Mouse (Mus musculus) large intestine, adult 2 months (tissue): ENCODE measurements around the gene Ppm1n. TPM values are rescaled to one million over a fixed set of nuclear protein-coding genes. Genes with fewer than 3 reads are reported as not detected.

ENCODE experiments used
- DNase-seq: peaks from one replicate; pipeline ENCODE4 v3.0.0-alpha.2; 2012; ENCODE audit warnings: low read depth, low spot score
- WGBS: fragments of 180-500 bp; shearing (Covaris S2); methylation state at CpG from one replicate; pipeline ENCODE4 v1.1.7; 2018; 5-methylcytosine and 5-hydroxymethylcytosine counted together
- polyA plus RNA-seq: library from polyadenylated mRNA; depleted of rRNA; stranded (reverse); fragments of >200 nt; gene quantifications from 2 replicates; pipeline ENCODE4 v1.2.3, GENCODE M21; 2012

The Ppm1n gene
- polyA plus RNA-seq, 1 experiment = 0.33 TPM

DNA sequence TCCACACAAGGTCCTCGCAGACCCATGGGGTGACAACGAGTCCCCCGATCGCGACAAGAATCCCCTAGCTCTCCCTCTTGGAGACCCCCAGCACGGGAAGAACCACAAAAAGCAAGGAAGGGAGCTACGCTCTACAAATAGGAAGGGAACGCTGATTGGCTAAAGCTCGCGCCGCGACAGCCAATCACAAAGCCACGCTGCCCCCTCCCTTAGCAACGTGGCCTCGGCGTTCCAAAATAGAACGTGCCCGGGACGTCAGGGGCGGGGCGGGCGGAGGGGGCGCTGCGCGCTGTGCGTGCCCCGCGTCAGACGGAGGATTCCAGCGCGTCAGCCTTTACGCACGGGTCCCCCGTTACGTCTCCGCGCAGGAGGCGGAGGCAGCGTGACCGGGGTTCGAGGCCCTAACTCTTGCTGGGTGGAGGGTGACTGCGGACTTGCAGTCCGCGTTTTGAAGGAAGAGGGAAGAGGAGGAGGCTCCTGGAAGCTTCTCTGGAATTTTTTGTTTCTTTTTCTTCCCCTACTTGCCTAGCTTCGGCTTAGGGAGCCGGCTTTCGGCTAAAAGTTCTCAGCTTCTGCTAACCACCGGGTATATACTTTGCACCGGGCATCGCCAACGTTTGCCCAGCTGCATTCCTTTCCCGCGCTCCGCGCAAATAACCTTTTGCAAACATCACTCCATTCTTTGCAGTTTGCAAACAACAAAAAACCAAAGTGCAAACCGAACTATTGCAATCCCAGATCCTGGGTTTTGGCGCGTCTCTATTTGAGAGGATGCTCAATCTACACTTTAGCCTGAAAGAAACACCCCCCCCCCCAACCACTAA, 28.8 kb upstream of the Ppm1n start:
- peak; percentile 85 for DNase-seq
- under 1% methylated on average over 58 of the region's 58 CpGs for WGBS

DNA sequence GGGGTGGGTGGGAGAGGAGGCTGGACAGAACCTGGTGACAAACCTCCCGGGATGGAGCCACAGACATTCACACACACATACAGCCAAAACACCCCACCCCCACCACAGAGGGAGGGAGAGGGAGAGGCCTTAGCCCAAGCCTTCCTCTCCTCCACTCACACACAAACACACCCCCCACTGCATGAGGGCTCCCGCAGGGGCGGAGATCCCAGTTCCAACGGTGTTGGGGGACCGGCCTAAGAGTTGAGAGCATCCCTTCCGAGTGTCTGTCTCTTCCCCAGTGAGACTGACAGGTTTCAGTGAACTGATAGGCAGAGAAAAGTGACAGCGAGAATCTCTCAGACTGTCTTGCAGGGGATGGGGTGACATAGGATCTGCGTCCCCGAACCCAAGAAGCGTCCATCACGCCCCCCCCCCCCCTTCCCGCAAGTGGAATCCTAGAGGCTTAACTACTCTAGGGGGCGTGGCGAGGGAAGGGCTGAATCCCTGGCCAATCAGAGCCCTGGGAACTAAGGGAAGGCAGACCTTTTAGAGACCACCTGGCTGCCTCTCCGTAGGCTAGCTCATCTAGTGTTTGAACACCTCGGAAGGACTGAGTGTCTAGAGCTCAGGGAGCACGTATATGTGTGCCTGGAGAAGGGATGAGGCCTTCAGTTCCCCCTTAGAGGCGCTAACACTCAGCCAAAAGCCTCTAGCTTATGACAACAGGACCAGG, 28.0 kb upstream of the Ppm1n start:
- peak; percentile 50 for DNase-seq
- WGBS = 2% methylated on average over 18 of the region's 18 CpGs

DNA sequence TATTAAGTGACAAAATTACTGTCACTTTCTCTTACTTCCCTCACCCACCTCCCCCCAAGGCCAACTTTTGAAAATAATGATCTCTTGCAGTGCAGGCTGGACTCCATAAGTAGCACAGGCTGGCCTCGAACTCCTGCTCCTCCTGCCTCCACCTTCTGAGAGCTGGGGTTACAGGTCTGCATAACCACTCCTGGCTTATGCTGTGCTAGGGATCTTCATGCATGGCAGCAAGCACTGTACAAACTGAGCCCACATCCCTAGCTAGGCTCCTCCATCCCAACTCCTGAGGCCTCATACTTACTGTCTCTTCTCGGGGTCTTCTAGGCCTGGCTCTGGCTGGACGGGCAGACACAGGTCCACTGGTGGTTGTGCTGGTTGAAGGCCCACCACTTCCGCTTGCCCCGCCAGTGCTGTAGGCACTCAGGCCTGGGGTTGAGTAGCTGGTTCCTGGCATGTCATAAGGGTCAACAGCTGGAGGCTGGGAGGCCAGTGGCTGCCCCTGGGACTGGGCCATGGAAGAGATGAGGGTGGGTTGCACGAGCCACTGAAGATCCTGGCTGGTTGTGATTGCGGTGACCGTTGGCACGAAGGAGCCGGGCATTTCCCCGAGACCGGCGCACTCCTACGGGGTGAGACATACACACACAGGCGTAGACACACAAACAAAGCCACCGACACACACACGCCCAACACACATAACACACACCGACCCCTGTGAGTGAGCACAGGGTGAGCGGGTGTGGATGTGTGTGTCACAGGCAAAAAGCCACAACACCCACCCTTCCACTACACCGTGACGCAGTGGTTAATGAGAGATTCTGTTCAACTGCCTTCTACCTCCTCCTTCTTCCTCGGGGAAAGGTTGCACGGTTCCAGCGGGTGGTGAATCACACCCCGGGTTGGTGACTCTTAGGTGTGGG, 27.2 kb upstream of the Ppm1n start:
- 71% methylated on average over 25 of the region's 25 CpGs for WGBS

DNA sequence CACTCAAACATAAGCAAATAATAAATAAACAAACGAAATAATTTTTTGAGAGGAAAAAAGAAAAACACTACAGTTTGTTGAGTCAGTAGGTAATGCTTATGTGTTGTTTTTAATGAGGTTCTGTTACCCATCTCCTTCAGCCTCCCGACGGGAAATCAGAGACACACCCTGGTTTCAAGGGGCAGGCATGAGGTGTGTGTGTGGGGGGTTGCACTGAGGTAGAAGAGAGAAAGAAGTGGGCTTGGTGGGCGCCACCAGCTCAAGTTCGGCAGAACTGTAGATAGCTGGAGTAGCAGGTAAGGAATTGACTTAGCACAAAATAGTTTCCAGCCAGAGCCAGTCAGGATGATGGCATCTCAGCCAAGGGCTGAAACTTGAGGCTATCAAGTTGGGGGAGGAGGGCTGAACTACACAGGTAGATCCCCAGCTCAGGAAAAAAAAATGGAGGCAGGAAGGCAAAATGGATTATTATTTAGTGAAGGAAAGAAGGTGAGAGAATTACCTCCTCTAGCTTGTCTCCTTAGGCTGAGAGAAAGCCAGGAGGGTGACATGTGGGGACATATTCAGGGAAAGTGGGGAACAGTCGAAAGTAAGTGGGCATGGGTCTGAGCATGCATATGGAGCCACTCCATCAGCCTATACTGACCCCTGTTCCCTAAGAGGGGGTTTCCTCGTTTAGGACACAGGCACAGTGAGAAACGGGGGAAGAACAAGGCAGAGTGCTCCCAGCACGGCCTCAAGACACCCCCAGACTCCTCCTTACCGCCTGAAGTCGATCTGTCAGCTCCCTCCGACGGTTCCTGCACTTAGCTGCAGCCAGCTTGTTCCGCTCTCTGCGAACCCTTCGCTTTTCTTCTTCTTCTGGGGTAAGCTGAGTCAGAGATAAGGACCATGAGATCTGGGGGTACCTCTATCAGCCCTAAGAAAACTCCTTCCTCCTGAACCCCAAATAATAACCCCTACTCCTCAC, 26.2 kb upstream of the Ppm1n start:
- WGBS = 62% methylated on average over 16 of the region's 16 CpGs
- no peak for DNase-seq

More for the DNA sequence above, 27.2 kb upstream of the Ppm1n start:
- DNase-seq = no peak

DNA sequence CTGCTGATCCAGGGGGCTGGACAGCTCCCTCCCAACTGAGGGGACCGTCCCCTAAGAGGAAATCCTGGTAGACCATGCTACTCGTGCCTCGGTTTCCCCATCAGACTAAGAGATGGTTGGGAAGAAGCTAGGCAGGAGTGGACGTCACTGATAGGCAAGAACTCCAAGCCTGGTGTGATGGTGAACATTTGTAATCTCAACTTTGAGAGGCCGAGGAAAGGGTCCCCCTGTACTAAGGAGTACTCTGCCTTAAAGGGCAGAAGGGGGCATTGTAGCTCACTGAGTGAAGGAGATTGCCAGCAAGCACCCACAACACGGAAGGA, 25.5 kb upstream of the Ppm1n start:
- 28% methylated on average over 6 of the region's 6 CpGs for WGBS
- no peak for DNase-seq

DNA sequence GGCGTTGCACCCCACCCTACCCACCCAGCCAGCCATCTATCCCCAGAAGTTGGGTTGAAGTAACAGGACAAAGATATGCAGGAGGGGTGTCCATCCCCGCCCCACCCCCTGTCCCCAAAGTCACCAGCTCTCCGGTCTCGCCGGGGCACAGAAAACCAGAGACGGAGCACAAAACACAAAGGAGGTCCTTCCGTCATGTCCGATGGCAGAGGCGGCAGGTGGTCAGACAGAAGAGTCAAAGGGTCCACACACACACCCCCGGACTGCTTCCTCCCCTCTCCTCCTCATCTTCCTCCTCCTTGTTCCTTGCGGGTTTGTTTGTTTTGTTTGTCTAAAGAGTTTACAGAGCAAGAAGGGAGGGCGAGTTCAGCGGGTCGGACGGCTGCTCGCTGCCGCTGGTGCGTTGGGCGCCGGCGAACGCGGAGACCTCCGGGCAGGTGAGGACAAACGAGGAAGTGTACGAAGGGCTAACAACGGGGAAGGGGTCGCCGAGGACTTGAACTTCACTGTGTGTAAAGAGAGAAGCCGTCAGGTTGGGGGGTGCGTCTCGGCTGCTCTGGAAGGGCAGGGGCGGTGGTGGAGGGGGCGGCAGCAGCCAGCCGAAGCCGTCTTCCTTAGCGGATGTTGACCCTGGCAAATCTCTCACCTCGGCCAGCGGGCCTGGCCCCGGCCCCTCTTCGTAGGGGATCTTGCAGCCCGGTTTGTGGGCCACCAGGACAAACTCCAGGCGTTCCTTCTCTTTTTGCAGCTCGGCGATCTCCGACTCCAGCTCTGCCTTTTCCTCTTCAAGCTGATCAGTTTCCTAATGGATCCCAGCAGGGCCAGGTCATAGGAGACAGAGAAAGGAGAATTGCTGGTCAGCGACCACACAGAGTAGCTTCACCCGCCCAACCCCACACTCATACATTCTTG, 24.9 kb upstream of the Ppm1n start:
- no peak for DNase-seq
- WGBS = 15% methylated on average over 48 of the region's 48 CpGs

DNA sequence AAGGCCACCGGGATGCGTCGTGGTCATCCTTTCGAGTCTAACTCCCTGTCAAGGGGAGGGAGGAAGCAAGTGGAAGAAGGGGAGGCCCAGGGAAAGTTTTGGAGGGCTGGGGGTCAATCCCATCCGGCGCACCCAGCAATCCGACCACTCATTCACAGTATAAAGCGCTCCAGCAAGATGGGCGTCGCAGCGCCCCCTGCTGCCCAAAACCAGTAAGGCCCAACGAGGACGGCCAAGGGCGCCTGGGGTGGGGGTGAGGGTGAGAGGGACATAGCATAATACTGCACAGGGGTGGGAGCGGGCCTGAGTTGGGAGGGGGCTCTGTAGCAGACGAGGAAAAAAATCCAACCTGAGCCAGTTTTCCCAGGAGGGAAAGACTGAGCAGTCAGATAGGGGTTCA, 23.9 kb upstream of the Ppm1n start:
- DNase-seq = no peak
- WGBS = 10% methylated on average over 16 of the region's 16 CpGs

DNA sequence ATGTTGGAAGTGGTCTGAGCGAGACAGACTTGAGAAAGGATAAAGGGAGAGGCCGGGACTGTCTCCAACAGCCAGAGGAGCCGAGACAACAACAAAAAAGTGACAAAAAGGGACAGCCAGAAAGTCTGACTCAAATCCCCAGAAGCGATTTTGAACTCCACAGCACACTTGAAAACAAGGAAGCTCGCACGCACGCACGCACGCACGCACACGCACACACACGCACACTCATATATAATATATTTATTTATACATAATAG, 23.1 kb upstream of the Ppm1n start:
- 90% methylated on average over 12 of the region's 12 CpGs for WGBS

DNA sequence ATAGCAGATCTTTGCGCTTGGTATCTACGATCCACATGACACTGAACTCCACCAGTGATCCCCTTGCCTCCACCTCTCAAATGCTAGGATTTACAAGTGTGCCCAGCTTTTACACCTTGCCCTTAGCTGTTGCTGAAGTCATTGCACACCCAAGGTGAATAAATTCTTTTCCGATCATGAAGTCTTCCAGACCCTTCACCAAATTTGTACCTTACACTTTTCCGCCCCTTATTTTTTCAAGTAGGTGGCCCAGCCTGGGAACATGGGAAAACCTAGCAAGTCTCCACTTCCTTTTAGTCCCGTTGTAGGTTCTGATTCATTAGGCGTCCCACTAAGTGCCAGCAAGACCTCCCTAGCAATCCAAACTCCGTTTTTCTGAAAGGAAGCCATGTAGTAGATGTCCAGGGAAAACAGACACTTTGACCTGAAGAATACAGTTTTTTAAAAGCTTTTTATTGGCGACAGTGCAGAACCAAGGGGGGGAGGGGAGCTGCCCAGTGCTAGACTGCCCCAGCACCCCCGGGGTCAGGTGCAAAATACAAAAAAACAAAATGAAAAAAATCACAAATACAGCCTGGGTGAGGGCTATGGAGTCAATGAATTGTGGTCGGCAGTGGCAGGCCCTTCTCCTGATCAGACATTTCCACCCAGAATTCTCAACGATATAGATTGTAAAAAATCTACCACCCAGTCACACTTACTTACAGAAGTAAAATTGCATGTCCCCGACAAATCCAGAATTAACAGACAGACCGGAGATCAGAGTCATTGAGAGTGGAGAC, 22.6 kb upstream of the Ppm1n start:
- WGBS = 59% methylated on average over 13 of the region's 13 CpGs
- DNase-seq = no peak

More for the DNA sequence above, 23.1 kb upstream of the Ppm1n start:
- no peak for DNase-seq

DNA sequence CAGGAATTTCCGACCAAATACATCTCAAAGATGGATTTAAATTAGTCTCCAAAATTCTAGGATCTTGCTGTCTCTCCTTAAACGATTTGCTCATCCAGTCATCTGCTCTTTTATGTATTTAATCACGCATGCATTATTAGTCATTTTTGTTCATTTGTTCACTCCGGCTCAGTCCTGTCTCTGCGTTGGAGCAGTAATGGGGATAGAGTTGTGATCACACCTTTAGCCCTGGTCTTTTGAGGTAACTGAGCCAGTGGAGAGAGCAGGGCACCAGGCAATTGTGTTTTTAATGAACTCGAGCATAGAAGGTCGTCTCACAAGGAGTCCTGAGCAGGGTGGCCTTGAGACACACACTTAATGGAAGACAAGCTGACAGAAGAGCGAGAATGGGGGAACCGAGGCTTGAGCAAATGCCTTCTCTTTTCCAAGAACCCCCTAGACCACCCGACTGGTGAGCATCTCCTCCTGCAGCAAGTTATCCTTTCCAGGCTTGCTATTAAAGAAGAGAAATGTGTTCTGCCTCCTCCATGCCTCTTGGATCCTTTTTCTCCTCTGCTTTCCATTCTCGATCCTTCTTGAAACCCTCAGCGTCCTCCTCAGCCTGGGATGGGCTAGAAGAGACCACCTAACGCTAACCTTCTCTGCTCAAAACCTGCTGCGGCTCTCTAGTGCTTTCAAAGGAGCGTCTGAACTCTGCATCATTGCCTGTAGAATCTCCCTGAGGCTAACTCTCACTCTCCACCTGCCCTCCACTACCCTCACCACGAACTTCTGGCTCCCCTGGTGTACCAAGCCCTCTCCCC, 21.8 kb upstream of the Ppm1n start:
- WGBS = 11% methylated on average over 16 of the region's 16 CpGs
- no peak for DNase-seq

DNA sequence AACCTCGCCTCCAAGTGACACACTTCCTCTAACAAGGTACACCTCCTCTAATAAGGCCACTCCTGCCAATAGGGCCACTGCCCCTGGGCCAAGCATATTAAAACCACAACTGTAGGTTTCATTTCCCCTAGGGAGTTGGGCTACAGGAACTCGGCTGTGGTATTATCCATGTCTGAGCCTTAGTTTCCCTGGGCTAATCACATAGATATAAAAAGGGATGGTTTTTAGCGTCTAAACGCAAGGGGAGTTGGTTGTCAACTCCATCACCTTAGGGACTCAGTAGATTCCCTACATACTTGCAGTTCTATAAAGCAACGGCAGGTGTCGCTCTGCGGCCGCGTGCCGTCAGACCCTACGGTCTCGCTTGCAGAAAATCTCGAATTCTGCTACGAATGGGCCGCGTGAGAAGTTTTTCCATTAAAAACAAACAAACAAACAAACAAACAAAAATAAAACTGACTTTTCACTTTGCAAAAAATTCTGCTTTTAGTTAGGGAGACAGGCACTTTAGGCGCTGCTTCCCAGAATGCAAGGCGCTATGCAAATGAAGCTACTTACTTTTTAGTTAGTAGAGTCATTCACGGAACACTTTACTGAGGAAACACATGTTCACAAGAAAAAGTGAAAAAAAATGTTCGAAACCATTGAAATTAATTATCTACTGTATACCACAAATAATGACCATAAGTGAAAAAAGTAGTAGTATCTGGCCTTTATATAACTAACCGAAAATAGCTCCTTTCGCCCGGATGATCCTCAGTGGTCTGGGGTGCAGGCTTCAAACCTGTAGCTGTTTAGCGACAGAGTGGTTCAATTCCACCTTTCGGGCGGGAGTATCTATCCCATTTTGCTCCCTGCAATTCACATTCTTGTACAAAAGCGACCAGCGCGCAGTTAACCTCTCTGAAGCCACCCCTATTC, 20.9 kb upstream of the Ppm1n start:
- WGBS = under 1% methylated on average over 29 of the region's 29 CpGs
- peak; percentile 54 for DNase-seq

DNA sequence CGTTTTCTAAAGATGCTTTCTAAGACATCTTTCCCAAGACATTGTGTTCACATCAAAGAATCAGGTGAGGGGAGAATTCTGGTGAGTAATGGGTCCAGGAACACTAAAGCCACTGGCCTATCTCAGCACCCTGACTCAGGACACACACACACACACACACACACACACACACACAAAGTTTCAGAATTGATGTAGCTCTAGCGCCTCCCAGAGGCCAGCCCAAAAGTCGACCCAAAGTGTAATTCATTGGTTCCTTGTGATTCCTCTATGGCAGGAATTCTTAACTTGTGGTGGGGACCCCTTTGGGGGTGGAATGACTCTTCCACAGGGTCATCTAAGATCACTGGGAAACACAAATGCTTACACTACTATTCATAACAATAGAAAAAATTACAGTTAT, 19.3 kb upstream of the Ppm1n start:
- WGBS = 14% methylated on average over 3 of the region's 3 CpGs
- no peak for DNase-seq

DNA sequence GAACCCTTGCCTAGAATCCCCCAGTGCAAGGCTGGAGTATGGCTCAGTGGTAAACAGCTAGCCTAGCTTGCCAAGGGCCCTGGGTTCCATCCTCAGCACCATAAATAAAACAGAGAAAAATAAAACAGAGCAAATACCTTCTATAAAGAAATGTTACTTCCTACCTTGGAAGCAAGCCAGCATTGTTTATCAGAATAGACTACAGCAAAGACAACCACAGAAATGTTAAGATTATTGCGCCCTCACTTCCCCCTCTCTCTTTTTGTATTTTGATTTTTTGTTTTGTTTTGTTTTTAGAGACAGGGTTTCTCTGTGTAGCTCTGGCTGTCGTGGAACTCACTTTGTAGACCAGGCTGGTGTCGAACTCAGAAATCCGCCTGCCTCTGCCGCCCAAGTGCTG, 17.9 kb upstream of the Ppm1n start:
- DNase-seq = no peak
- 90% methylated on average over 5 of the region's 5 CpGs for WGBS

DNA sequence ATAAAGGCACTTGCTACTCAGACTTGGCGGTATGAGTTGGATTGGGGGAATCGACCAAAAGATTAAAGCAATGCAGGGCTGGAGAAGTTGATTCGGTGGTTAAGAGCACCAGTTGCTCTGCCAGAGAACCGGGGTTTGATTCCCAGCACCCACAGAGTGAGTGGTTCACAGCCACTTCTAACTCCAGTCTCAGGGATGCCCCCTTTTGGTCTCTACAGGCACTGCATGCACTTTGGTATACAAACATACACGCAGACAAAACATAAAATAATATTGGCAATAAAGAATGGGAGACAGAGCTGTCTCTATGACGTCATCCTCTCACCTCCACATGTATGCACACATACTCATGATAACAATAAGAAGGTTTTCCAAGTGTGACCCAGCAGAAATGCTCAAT, 17.2 kb upstream of the Ppm1n start:
- WGBS = 85% methylated on average over 6 of the region's 6 CpGs
- no peak for DNase-seq

DNA sequence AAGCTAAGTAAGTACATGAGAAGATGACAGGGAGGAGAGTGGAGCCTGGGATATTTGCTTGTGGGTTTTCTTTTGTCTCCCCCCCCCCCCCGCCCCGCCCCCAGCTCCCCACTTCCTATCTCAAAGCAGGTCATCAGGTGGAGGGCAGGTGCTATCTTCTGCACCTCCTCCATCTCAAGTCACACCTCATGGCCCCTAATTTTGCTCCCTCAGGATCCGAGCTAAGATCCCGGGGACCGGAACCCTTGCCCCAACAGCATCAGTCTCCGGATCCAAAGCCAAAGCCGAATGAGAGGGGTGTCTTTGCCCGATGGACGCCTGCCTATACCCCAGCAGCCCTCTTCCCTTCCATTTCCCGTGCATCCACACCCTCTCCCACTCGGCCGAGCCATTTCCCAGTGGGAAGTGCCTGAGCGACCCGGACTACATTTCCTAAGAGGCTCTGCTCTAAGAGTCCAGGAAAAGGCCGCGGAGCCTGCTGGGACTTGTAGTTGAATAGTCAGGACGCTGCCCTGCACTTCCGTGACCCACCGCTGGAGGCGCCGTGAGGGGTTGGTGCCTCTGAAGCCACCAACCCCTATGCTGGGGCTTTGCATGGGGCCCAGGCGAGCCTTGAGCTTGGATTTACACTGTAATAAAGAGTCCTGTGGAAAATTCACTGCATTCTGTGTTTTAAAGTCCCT, 15.8 kb upstream of the Ppm1n start:
- DNase-seq = peak; percentile 83
- 10% methylated on average over 22 of the region's 22 CpGs for WGBS
